Mouse (Mus musculus): Measurements from ENCODE around the gene Rps6kb2. TPM values are rescaled to one million over a fixed set of nuclear protein-coding genes. Genes with fewer than 3 reads are reported as not detected.
A peak's percentile ranks its signal among the peaks of the same experiment; 100 is the strongest.

The Rps6kb2 gene
- polyA plus RNA-seq, 1 experiment from 2014 or later: 45.7 TPM

DNA sequence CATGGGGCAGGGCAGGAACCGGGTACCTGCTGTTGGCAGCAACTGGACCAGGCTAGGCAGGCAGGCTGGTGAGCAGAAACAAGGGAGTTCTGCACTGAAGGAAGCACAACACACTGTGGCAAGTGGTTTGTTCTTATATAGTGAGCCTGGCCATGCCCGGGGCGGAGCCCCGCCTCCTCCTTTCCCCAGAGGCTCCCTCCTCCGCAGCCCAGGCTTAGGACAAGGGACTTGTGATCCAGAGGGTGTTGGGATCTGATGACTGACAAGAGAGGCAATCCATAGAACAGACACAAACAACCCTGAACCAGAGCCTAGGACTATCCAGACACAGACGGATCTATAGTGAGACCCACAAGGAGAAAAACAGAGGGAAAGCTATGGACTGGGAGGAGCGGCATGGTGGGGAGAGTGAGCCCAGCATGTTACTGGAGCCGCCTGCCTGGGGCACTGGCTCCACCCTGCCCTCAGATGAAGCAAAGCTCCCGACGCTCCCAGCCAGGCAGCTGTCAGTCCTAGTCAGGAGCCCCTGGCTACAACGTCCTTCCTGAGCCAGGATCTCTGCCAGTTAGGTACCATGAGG lies 12.3 kb upstream of the Rps6kb2 start, which contains the start of gene Carns1:
Gene Carns1 (minus strand): TSS at position 112 of the 580 bp plus-strand sequence.
- Histone ChIP-seq H3K36me3 (ENCODE audit: control insufficient read depth, insufficient read depth, low read length) (no peaks in the 10 kb centered on the region), H3K4me1 (replicated peaks; ENCODE audit: control insufficient read depth, insufficient read depth, low read length) (0 out of 2 replicates have a peak, but pooled peaks cover 3% of the 10 kb centered on the region), H3K9ac (ENCODE audit: low read depth, low read length) (peak within 1 kb of the TSS; percentile 17), H3K9me3 (ENCODE audit: control insufficient read depth, low read length) (no peaks in the 10 kb centered on the region), H3K27me3 (ENCODE audit: control insufficient read depth, insufficient read depth, low read length) (no peaks in the 10 kb centered on the region), H3K4me2 (replicated peaks; ENCODE audit: low read depth, low read length) (peak within 1 kb of the TSS; percentile 33), H3K27ac (ENCODE audit: low read depth, low read length) (no peak within 1 kb of the TSS), H3K4me3 (ENCODE audit: low read depth, low read length) (0 out of 2 replicates have a peak within 1 kb of the TSS, but pooled peaks have one; percentile 6)
- DNase-seq (ENCODE audit: low spot score) (peak; percentile 43), ATAC-seq (ENCODE audit: low FRiP score) (no peak; the same call in 1 of the 2 replicates)
- 5% methylated on average over 11 of the region's 11 CpGs for WGBS

DNA sequence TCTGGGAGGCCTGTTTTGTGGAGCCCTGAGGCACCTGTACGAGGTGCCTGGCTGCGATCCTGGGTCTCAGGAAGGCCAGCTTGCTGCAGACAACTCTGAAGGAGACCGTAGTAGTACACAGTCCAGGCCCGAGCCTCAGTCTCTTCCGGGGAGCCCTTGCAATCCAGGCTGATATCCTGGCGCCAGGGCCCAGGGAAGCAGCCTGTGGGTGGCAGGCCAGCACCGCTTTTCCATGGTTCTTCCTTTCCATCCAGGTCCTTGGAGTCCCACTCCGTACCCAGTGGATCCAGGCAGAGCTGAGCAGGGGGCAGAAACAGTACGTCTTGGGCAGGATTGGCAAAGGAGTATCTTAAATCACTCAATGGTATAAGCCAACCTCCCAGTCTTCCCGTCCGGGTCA lies 9.8 kb upstream of the Rps6kb2 start:
- Histone ChIP-seq H3K9ac (ENCODE audit: low read depth, low read length) (no peak overlapping the region), H3K36me3 (ENCODE audit: control insufficient read depth, insufficient read depth, low read length) (no peaks in the 10 kb centered on the region), H3K9me3 (ENCODE audit: control insufficient read depth, low read length) (no peaks in the 10 kb centered on the region), H3K4me3 (ENCODE audit: low read depth, low read length) (no peak overlapping the region), H3K27ac (ENCODE audit: low read depth, low read length) (no peak overlapping the region), H3K4me1 (replicated peaks; ENCODE audit: control insufficient read depth, insufficient read depth, low read length) (peaks cover 8% of the 10 kb centered on the region; the same call in 1 of the 2 replicates), H3K27me3 (ENCODE audit: control insufficient read depth, insufficient read depth, low read length) (no peaks in the 10 kb centered on the region), H3K4me2 (replicated peaks; ENCODE audit: low read depth, low read length) (no peak overlapping the region)
- WGBS: 61% methylated on average over 10 of the region's 11 CpGs
- ATAC-seq (ENCODE audit: low FRiP score) (no peak), DNase-seq (ENCODE audit: low spot score) (no peak)

DNA sequence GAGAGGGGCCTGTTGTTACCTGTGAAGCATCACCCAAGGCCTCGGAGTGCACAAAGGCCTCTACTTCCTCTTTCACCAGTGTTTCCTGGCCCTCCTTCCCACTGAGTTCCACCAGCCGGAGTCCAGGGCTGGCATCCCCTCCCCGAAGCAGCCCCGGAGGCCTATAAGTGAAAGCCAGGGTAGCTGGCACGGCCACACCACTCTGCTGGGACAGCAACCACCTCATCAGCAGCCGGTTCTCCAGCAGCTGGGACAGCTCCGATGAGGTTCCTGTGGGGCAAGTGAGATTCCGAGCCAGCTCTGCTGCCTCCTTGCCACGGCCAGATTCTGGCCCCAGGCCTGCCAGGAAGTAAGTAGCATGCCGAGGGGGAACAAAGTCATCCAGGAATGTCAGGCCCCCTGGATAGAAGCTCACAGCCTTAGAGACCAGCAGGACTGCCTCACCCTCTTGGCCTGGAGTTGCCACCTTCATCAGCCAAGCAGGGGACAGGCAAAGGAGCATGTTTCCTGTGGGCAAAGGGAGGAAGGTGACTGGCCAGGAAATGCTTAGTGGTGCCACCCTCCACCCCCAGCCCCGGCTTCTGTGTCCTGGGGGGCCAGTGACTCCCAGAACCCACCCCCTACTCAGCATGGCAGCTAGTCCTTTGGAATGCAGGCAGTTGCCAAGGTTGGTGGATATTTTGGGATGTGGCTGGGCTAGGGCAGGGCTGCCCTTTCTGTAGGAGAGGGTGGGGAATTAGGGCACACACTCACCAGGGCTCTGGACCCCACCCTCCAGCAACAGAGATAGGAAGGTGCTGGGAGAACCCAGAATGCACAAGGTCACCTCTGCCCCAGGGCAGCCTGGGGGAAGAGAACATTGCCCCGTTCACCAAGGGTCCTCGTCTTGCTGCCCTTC lies 8.5 kb upstream of the Rps6kb2 start:
- ATAC-seq (ENCODE audit: low FRiP score): no peak
- H3K4me1 ChIP-seq (replicated peaks; ENCODE audit: control insufficient read depth, insufficient read depth, low read length): peaks cover 8% of the 10 kb centered on the region; the same call in 1 of the 2 replicates
- H3K27ac ChIP-seq (ENCODE audit: low read depth, low read length): no peak overlapping the region
- H3K9ac ChIP-seq (ENCODE audit: low read depth, low read length): no peak overlapping the region
- no peak for DNase-seq (ENCODE audit: low spot score)
- no peak overlapping the region for H3K4me2 ChIP-seq (replicated peaks; ENCODE audit: low read depth, low read length)
- no peaks in the 10 kb centered on the region for H3K27me3 ChIP-seq (ENCODE audit: control insufficient read depth, insufficient read depth, low read length)
- 73% methylated on average over 13 of the region's 13 CpGs for WGBS
- no peaks in the 10 kb centered on the region for H3K36me3 ChIP-seq (ENCODE audit: control insufficient read depth, insufficient read depth, low read length)
- H3K4me3 ChIP-seq (ENCODE audit: low read depth, low read length): no peak overlapping the region
- no peaks in the 10 kb centered on the region for H3K9me3 ChIP-seq (ENCODE audit: control insufficient read depth, low read length)

DNA sequence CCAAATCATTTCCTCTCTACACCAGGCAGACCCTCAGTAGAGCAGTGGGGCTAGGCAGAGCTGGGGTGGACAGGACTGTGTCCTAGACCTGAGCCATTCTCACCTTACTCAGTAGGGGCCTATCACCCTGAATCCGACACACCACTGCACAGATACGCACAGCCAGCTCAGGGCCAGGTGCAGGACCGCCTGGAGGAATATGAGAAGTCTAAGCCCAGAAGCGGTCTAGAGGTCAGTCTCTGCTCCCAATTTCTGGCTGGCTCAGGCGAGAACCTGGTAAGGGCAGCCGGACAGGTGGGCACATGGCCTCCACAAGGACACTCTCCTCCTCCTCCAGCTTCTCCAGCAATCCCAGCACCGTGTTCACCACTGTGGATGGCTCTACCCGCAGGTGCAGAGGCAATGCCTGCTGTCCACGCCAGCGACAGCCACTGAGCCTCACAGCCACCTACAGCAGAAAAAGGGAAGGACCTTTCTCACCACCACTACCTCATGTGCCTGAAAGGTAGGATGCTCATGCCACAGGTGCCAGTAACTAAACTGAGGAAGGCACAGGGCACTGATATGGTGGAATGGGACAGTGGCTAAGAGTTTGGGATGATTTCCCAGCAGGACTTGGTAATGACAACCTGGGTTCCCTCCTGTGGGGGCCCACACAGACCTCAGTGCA lies 7.7 kb upstream of the Rps6kb2 start:
- Histone ChIP-seq H3K27me3 (ENCODE audit: control insufficient read depth, insufficient read depth, low read length) (no peaks in the 10 kb centered on the region), H3K4me1 (replicated peaks; ENCODE audit: control insufficient read depth, insufficient read depth, low read length) (peaks cover 8% of the 10 kb centered on the region; the same call in 1 of the 2 replicates)

DNA sequence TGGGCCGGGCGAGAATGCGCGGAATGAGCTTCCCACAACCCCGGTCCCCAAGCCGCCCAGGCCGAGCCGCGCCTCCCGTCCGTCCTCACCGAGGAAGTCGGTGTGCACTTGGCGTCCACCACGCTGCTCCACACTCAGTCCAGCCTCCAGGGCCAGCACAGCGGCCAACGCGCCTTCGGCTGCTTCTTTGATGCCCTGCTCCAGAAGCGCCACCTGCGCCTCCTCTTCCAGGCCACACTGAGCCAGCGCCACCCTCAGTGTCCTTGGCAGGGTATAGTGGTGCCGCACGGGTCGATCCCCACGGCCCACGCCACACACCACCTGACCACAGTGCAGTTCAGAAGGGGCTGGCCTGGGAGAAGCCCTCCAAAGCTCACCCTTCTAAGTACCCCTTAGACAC lies 6.7 kb upstream of the Rps6kb2 start:
- Histone ChIP-seq H3K36me3 (ENCODE audit: control insufficient read depth, insufficient read depth, low read length) (no peaks in the 10 kb centered on the region), H3K27me3 (ENCODE audit: control insufficient read depth, insufficient read depth, low read length) (no peaks in the 10 kb centered on the region), H3K4me1 (replicated peaks; ENCODE audit: control insufficient read depth, insufficient read depth, low read length) (peaks cover 5% of the 10 kb centered on the region; the same call in 1 of the 2 replicates), H3K9ac (ENCODE audit: low read depth, low read length) (peak overlapping the region; percentile 80), H3K4me2 (replicated peaks; ENCODE audit: low read depth, low read length) (peak overlapping the region; percentile 76), H3K27ac (ENCODE audit: low read depth, low read length) (peak overlapping the region; percentile 82), H3K9me3 (ENCODE audit: control insufficient read depth, low read length) (no peaks in the 10 kb centered on the region), H3K4me3 (ENCODE audit: low read depth, low read length) (peak overlapping the region; percentile 39)
- ATAC-seq (ENCODE audit: low FRiP score) (peak; percentile 63), DNase-seq (ENCODE audit: low spot score) (no peak)
- 11% methylated on average over 27 of the region's 27 CpGs for whole genome bisulfite sequencing

More for the DNA sequence above, 7.7 kb upstream of the Rps6kb2 start:
- Histone ChIP-seq H3K4me3 (ENCODE audit: low read depth, low read length) (no peak overlapping the region), H3K27ac (ENCODE audit: low read depth, low read length) (no peak overlapping the region), H3K9ac (ENCODE audit: low read depth, low read length) (no peak overlapping the region), H3K36me3 (ENCODE audit: control insufficient read depth, insufficient read depth, low read length) (no peaks in the 10 kb centered on the region), H3K4me2 (replicated peaks; ENCODE audit: low read depth, low read length) (no peak overlapping the region), H3K9me3 (ENCODE audit: control insufficient read depth, low read length) (no peaks in the 10 kb centered on the region)
- no peak for DNase-seq (ENCODE audit: low spot score)
- 89% methylated on average over 10 of the region's 10 CpGs for WGBS
- ATAC-seq (ENCODE audit: low FRiP score): no peak

DNA sequence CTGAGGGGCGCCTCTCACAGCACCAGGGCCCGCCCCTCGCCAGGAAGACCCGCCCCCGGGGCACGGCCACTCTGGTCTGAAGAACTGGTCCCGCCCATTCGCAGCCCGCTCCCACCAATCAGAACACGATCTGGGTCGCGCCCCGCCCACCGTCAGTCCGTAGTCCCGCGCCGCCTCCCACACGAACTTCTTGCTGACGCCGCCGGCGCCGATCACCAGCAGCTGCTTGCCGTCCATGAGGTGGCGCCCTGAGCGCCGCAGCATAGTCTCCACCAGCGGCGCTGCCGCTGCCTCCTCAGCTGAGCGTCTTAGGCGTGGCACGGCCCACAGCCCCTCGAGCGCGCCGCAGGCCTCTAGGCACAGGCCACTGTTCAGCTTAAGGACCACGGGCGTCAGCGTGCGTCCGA lies 6.2 kb upstream of the Rps6kb2 start:
- no peaks in the 10 kb centered on the region for H3K36me3 ChIP-seq (ENCODE audit: control insufficient read depth, insufficient read depth, low read length)
- peak overlapping the region; percentile 80 for H3K9ac ChIP-seq (ENCODE audit: low read depth, low read length)
- peak; percentile 93 for ATAC-seq (ENCODE audit: low FRiP score)
- no peaks in the 10 kb centered on the region for H3K9me3 ChIP-seq (ENCODE audit: control insufficient read depth, low read length)
- peak; percentile 100 for DNase-seq (ENCODE audit: low spot score)
- peak overlapping the region; percentile 76 for H3K4me2 ChIP-seq (replicated peaks; ENCODE audit: low read depth, low read length)
- no peaks in the 10 kb centered on the region for H3K27me3 ChIP-seq (ENCODE audit: control insufficient read depth, insufficient read depth, low read length)
- H3K27ac ChIP-seq (ENCODE audit: low read depth, low read length): peak overlapping the region; percentile 82
- peak overlapping the region; percentile 39 for H3K4me3 ChIP-seq (ENCODE audit: low read depth, low read length)
- WGBS: under 1% methylated on average over 37 of the region's 43 CpGs
- peaks cover 5% of the 10 kb centered on the region; the same call in 1 of the 2 replicates for H3K4me1 ChIP-seq (replicated peaks; ENCODE audit: control insufficient read depth, insufficient read depth, low read length)

DNA sequence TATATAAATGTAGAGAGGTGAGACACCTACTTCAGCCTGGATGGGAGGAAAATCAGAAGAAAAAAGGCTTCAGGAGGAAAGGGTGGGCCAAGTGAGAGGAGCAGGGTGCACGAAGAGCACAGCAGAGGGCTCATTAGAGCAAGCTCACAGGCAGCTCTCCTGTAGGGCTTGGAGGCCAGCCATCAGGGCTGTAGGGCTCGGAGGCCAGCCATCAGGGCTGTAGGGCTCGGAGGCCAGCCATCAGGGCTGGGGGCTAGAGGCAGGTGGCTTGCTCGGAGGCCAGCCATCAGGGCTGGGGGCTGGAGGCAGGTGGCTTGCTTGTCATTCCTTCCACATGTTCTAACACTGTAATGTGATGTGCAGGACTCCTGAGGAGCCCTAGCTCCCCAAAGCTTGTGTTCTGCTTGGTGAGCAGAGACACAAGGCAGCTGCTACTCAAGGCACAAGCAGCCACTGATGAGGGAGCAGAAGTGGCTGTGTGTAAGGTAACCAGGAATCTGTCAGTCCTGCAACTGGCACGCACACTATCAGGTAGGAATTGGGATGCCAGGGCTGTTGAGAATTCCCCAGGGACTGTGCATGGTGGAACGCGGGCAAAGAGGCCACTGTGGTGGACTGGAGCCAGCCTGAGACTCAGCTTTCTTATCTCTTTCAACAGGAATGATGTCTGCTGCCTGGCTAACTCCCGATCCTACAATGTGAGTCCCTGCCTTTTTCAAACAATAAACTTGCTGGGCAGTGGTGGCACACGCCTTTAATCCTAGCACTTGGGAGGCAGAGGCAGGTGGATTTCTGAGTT lies 3.7 kb upstream of the Rps6kb2 start:
- Histone ChIP-seq H3K36me3 (ENCODE audit: control insufficient read depth, insufficient read depth, low read length) (no peaks in the 10 kb centered on the region), H3K9me3 (ENCODE audit: control insufficient read depth, low read length) (no peaks in the 10 kb centered on the region), H3K4me3 (ENCODE audit: low read depth, low read length) (no peak overlapping the region), H3K4me2 (replicated peaks; ENCODE audit: low read depth, low read length) (no peak overlapping the region), H3K4me1 (replicated peaks; ENCODE audit: control insufficient read depth, insufficient read depth, low read length) (peaks cover 9% of the 10 kb centered on the region; the same call in 1 of the 2 replicates), H3K27me3 (ENCODE audit: control insufficient read depth, insufficient read depth, low read length) (no peaks in the 10 kb centered on the region), H3K27ac (ENCODE audit: low read depth, low read length) (no peak overlapping the region), H3K9ac (ENCODE audit: low read depth, low read length) (no peak overlapping the region)
- no peak for ATAC-seq (ENCODE audit: low FRiP score)
- no peak for DNase-seq (ENCODE audit: low spot score)
- WGBS: 84% methylated on average over 9 of the region's 9 CpGs

DNA sequence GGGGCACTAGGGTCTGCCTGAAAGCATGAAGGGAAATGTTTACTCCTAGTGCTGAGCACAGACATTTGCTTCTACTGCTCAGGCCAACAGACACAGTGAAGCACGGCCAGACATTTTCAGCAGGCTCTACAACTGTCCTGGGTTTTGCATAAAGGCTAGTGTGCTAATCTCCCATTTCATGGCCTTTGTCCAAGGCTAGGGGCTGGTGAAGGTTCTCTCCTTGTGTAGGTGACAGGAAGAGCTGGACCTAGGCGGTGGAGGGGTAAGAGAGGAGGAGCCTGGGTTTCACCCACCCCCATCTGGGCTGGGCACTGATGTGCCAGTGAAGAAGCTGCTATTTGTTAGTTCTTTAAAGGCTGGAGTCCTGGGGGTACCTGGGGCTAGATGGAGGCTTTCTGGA lies 1.6 kb upstream of the Rps6kb2 start:
- peaks cover 4% of the 10 kb centered on the region; the same call in 1 of the 2 replicates for H3K36me3 ChIP-seq (ENCODE audit: control insufficient read depth, insufficient read depth, low read length)
- no peak overlapping the region for H3K4me2 ChIP-seq (replicated peaks; ENCODE audit: low read depth, low read length)
- H3K9ac ChIP-seq (ENCODE audit: low read depth, low read length): no peak overlapping the region
- no peaks in the 10 kb centered on the region for H3K27me3 ChIP-seq (ENCODE audit: control insufficient read depth, insufficient read depth, low read length)
- H3K27ac ChIP-seq (ENCODE audit: low read depth, low read length): no peak overlapping the region
- 81% methylated on average over 2 of the region's 2 CpGs for WGBS
- no peaks in the 10 kb centered on the region for H3K9me3 ChIP-seq (ENCODE audit: control insufficient read depth, low read length)
- ATAC-seq (ENCODE audit: low FRiP score): no peak
- H3K4me3 ChIP-seq (ENCODE audit: low read depth, low read length): no peak overlapping the region
- H3K4me1 ChIP-seq (replicated peaks; ENCODE audit: control insufficient read depth, insufficient read depth, low read length): peaks cover 6% of the 10 kb centered on the region; the same call in 1 of the 2 replicates
- DNase-seq (ENCODE audit: low spot score): no peak

All from hindbrain, embryonic 11.5 days (tissue).